Mouse (Mus musculus) cortical plate, adult 2 months (tissue): ENCODE measurements around the gene Hps6.

Source experiments
- CTCF ChIP-seq: fragments of 200-500 bp; IDR thresholded peaks from 2 replicates; pipeline ENCODE4 v1.5.1; 2011; ENCODE audit warnings: mild to moderate bottlenecking, control low read depth, low read length; ENCODE audit not compliant: insufficient read depth; ENCODE audit errors: extremely low read depth
- POLR2A ChIP-seq: fragments of 200-500 bp; IDR thresholded peaks from 2 replicates; pipeline ENCODE4 v1.6.1; 2011; ENCODE audit warnings: mild to moderate bottlenecking, low read length, control low read depth; ENCODE audit not compliant: insufficient read depth; ENCODE audit errors: extremely low read depth

- TF ChIP-seq POLR2A = no peak
- no peak for TF ChIP-seq CTCF
These were observed 30.6 kb downstream of the Hps6 start for GRCm38 (mm10) chr19:46033911-46034310.
